Mouse (Mus musculus) lung, embryonic 14.5 days (tissue): ENCODE results near the gene Erh. TPM values are rescaled to one million over a fixed set of nuclear protein-coding genes. Genes with fewer than 3 reads are reported as not detected.

Experiments
- ATAC-seq: fragments of 200-750 bp; cut with Nextera tagmentation; 2 replicates; pipeline ENCODE4 v1.8.0; 2017; ENCODE audit warnings: mild to moderate bottlenecking, moderate TSS enrichment, moderate library complexity; ENCODE audit not compliant: insufficient read depth
- DNase-seq: peaks from one replicate; pipeline ENCODE4 v3.0.0-alpha.2; 2015
- H3K27ac ChIP-seq: fragments of 300-500 bp; sonication (generic); 2 replicates; pipeline ENCODE4 v1.5.1; 2014; ENCODE audit warnings: low read depth, mild to moderate bottlenecking, moderate library complexity
- H3K27me3 ChIP-seq: fragments of 300-500 bp; sonication (generic); 2 replicates; pipeline ENCODE4 v1.6.1; 2014; ENCODE audit warnings: low read length, control low read depth; ENCODE audit not compliant: insufficient read depth
- H3K36me3 ChIP-seq: fragments of 300-500 bp; sonication (generic); 2 replicates; pipeline ENCODE4 v1.6.1; 2014; ENCODE audit warnings: control low read depth; ENCODE audit not compliant: insufficient read depth
- H3K4me1 ChIP-seq: fragments of 300-500 bp; sonication (generic); 2 replicates; pipeline ENCODE4 v1.6.1; 2014; ENCODE audit warnings: antibody characterized with exemption, control low read depth; ENCODE audit not compliant: insufficient read depth
- H3K4me2 ChIP-seq: fragments of 300-500 bp; sonication (generic); 2 replicates; pipeline ENCODE4 v1.6.1; 2014; ENCODE audit warnings: mild to moderate bottlenecking
- H3K4me3 ChIP-seq: fragments of 300-500 bp; sonication (generic); 2 replicates; pipeline ENCODE4 v1.5.1; 2014; ENCODE audit warnings: low read depth, low read length
- H3K9ac ChIP-seq: fragments of 300-500 bp; sonication (generic); 2 replicates; pipeline ENCODE4 v1.6.1; 2014
- H3K9me3 ChIP-seq: fragments of 300-500 bp; sonication (generic); 2 replicates; pipeline ENCODE4 v1.6.1; 2016; ENCODE audit warnings: low read depth, low read length, control low read depth
- CTCF ChIP-seq: IDR thresholded peaks from 2 replicates; pipeline ENCODE4 v1.5.1; 2016; ENCODE audit warnings: antibody characterized with exemption, low read depth
- WGBS: fragments of 180-500 bp; shearing (Covaris S2); extraction: QIAGEN DNeasy Blood & Tissue Kit; methylation state at CpG from one replicate; pipeline ENCODE4 v1.1.7; 2014; 5-methylcytosine and 5-hydroxymethylcytosine counted together
- polyA plus RNA-seq: library from polyadenylated mRNA; unstranded; fragments of >200 nt; fragmentation: Nextera tagmentation; extraction: Ambion mirVana; gene quantifications from 2 replicates; pipeline ENCODE4 v1.2.1, GENCODE M21; 2014

Gene Erh
- polyA plus RNA-seq: 357 and 369 TPM in 2 replicates

- under 1% methylated on average over 50 of the region's 50 CpGs for WGBS
These were observed at the start of gene Erh, which contains the start of gene Slc39a9 for GRCm38 (mm10) chr12:80643693-80644505. Erh (minus strand) TSS chr12:80644341. Slc39a9 (plus strand) TSS chr12:80643883.

GRCm38 (mm10) chr12:80693700-80694099, 49.6 kb upstream of the Erh start:
- Histone ChIP-seq H3K27ac (no peak overlapping the region), H3K9me3 (no peaks in the 10 kb centered on the region), H3K36me3 (no peaks in the 10 kb centered on the region), H3K4me2 (peak overlapping the region; percentile 72; the same call in 1 of the 2 replicates), H3K4me3 (no peak overlapping the region), H3K9ac (no peak overlapping the region), H3K27me3 (peaks cover 37% of the 10 kb centered on the region), H3K4me1 (peaks cover 6% of the 10 kb centered on the region; the same call in 1 of the 2 replicates)
- no peak for TF ChIP-seq CTCF
- 25% methylated on average over 2 of the region's 2 CpGs for WGBS
- ATAC-seq (no peak), DNase-seq (no peak)

More at GRCm38 (mm10) chr12:80643693-80644505, at the start of gene Erh, which contains the start of gene Slc39a9:
- H3K9ac ChIP-seq: peak within 1 kb of the TSS; percentile 98
- peak within 1 kb of the TSS; percentile 99 for H3K4me3 ChIP-seq
- no peaks in the 10 kb centered on the region for H3K9me3 ChIP-seq
- H3K27me3 ChIP-seq: no peaks in the 10 kb centered on the region
- H3K36me3 ChIP-seq: peaks cover 38% of the 10 kb centered on the region
- ATAC-seq (peak; percentile 98), DNase-seq (peak; percentile 98)
- H3K27ac ChIP-seq: peak within 1 kb of the TSS; percentile 94
- TF ChIP-seq CTCF: peak; percentile 30
- H3K4me1 ChIP-seq: peaks cover 19% of the 10 kb centered on the region
- peak within 1 kb of the TSS; percentile 95 for H3K4me2 ChIP-seq

GRCm38 (mm10) chr12:80692269-80692972, 48.3 kb upstream of the Erh start, which contains the start of gene Plekhd1:
Plekhd1 (plus strand) TSS chr12:80692591.
- no peak for TF ChIP-seq CTCF
- H3K4me2 ChIP-seq: peak within 1 kb of the TSS; percentile 72
- no peaks in the 10 kb centered on the region for H3K36me3 ChIP-seq
- H3K9ac ChIP-seq: peak within 1 kb of the TSS; percentile 51
- peak; percentile 78 for ATAC-seq
- H3K9me3 ChIP-seq: no peaks in the 10 kb centered on the region
- peaks cover 6% of the 10 kb centered on the region; the same call in 1 of the 2 replicates for H3K4me1 ChIP-seq
- peak; percentile 66 for DNase-seq
- peaks cover 37% of the 10 kb centered on the region for H3K27me3 ChIP-seq
- WGBS: 1% methylated on average over 42 of the region's 52 CpGs
- no peak within 1 kb of the TSS for H3K27ac ChIP-seq
- peak within 1 kb of the TSS; percentile 41 for H3K4me3 ChIP-seq

GRCm38 (mm10) chr12:80691671-80692091, 47.5 kb upstream of the Erh start:
- Histone ChIP-seq H3K36me3 (no peaks in the 10 kb centered on the region), H3K27ac (no peak overlapping the region), H3K4me3 (peak overlapping the region; percentile 41), H3K9me3 (no peaks in the 10 kb centered on the region), H3K4me1 (peaks cover 6% of the 10 kb centered on the region; the same call in 1 of the 2 replicates), H3K4me2 (peak overlapping the region; percentile 72), H3K9ac (no peak overlapping the region), H3K27me3 (peaks cover 37% of the 10 kb centered on the region)
- 12% methylated on average over 12 of the region's 12 CpGs for WGBS
- ATAC-seq: no peak
- peak; percentile 31 for DNase-seq
- TF ChIP-seq CTCF: no peak

- Histone ChIP-seq H3K36me3 (no peaks in the 10 kb centered on the region), H3K9ac (no peak overlapping the region), H3K27ac (no peak overlapping the region), H3K9me3 (no peaks in the 10 kb centered on the region), H3K4me2 (no peak overlapping the region), H3K27me3 (peaks cover 36% of the 10 kb centered on the region), H3K4me3 (no peak overlapping the region), H3K4me1 (peaks cover 6% of the 10 kb centered on the region; the same call in 1 of the 2 replicates)
- ATAC-seq (no peak), DNase-seq (peak; percentile 56)
- WGBS: 43% methylated on average over 5 of the region's 5 CpGs
- TF ChIP-seq CTCF: no peak
These were observed 45.6 kb upstream of the Erh start for GRCm38 (mm10) chr12:80689696-80690095.

- Histone ChIP-seq H3K4me3 (no peak overlapping the region), H3K36me3 (0 out of 2 replicates have a peak, but pooled peaks cover under 1% of the 10 kb centered on the region), H3K27ac (0 out of 2 replicates have a peak overlapping the region, but pooled peaks have one; percentile 34), H3K4me2 (peak overlapping the region; percentile 45), H3K4me1 (peaks cover 2% of the 10 kb centered on the region; the same call in 1 of the 2 replicates), H3K9me3 (no peaks in the 10 kb centered on the region), H3K27me3 (peaks cover 22% of the 10 kb centered on the region), H3K9ac (no peak overlapping the region)
- peak; percentile 44 for ATAC-seq
- TF ChIP-seq CTCF: no peak
- WGBS: 37% methylated on average over 10 of the region's 10 CpGs
- peak; percentile 92 for DNase-seq
These were observed 43.7 kb upstream of the Erh start for GRCm38 (mm10) chr12:80687788-80688211.
